Mouse (Mus musculus) spleen, postnatal 14 days (tissue): ENCODE data around the gene Ryr3.

Experiments
- DNase-seq, 2 experiments: peaks; one replicate each; pipeline ENCODE4 v3.0.0; 2021 to 2022; ENCODE audit warnings: low spot score in 2 of 2

The Ryr3 gene

GRCm38 (mm10) chr2:113216746-113217461 is at the start of gene Ryr3:
Gene Ryr3 (minus strand): TSS chr2:113217096.
- no peak for DNase-seq

- DNase-seq, result no peak
These were observed 22.0 kb upstream of the Ryr3 start for GRCm38 (mm10) chr2:113238871-113239270.

GRCm38 (mm10) chr2:113236993-113237392 is 20.1 kb upstream of the Ryr3 start:
- DNase-seq, result no peak

- DNase-seq, result no peak
These were observed 17.7 kb upstream of the Ryr3 start for GRCm38 (mm10) chr2:113234559-113234958.

- no peak for DNase-seq
These were observed 16.5 kb upstream of the Ryr3 start for GRCm38 (mm10) chr2:113233356-113233755.

- no peak for DNase-seq
These were observed 671 bp downstream of the Ryr3 start for GRCm38 (mm10) chr2:113216105-113216745.

GRCm38 (mm10) chr2:113210023-113210422 is 6.9 kb downstream of the Ryr3 start:
- DNase-seq, result no peak

GRCm38 (mm10) chr2:113209263-113209662 is 7.6 kb downstream of the Ryr3 start:
- DNase-seq, result no peak

GRCm38 (mm10) chr2:113202857-113203256 is 14.0 kb downstream of the Ryr3 start:
- no peak for DNase-seq

- no peak for DNase-seq
These were observed 17.7 kb downstream of the Ryr3 start for GRCm38 (mm10) chr2:113199030-113199679.

- DNase-seq, result no peak
These were observed 29.7 kb downstream of the Ryr3 start for GRCm38 (mm10) chr2:113187158-113187557.

- no peak for DNase-seq
These were observed 35.2 kb downstream of the Ryr3 start for GRCm38 (mm10) chr2:113181701-113182100.

GRCm38 (mm10) chr2:113178047-113178446 is 38.8 kb downstream of the Ryr3 start:
- no peak for DNase-seq

GRCm38 (mm10) chr2:113176337-113176736 is 40.6 kb downstream of the Ryr3 start:
- no peak for DNase-seq

GRCm38 (mm10) chr2:113168096-113168495 is 48.8 kb downstream of the Ryr3 start:
- DNase-seq, result no peak

- no peak for DNase-seq
These were observed 55.4 kb downstream of the Ryr3 start for GRCm38 (mm10) chr2:113161494-113161893.

- DNase-seq, result no peak
These were observed 79.1 kb downstream of the Ryr3 start for GRCm38 (mm10) chr2:113137766-113138165.

GRCm38 (mm10) chr2:113123476-113123875 is 93.4 kb downstream of the Ryr3 start:
- no peak for DNase-seq

- DNase-seq, result no peak
These were observed 97.8 kb downstream of the Ryr3 start for GRCm38 (mm10) chr2:113119080-113119479.

- DNase-seq, result no peak
These were observed 100.1 kb downstream of the Ryr3 start for GRCm38 (mm10) chr2:113116788-113117187.

- DNase-seq, result no peak
These were observed 101.0 kb downstream of the Ryr3 start for GRCm38 (mm10) chr2:113115897-113116283.

- no peak for DNase-seq
These were observed 101.5 kb downstream of the Ryr3 start for GRCm38 (mm10) chr2:113115248-113115896.
